Mouse (Mus musculus): ENCODE results near the gene Macrod1. TPM values are rescaled to one million over a fixed set of nuclear protein-coding genes. Genes with fewer than 3 reads are reported as not detected.

Gene Macrod1
- total RNA-seq, 2 experiments from 2014 or later = 32.4 to 35.0 TPM

- no peak for DNase-seq (ENCODE audit: low spot score in 2 of 2)
These were observed 168.6 kb downstream of the Macrod1 start for GRCm38 (mm10) chr19:7225096-7225690.

GRCm38 (mm10) chr19:7226511-7226914, 169.9 kb downstream of the Macrod1 start:
- DNase-seq (ENCODE audit: low spot score in 2 of 2) = no peak

- DNase-seq (ENCODE audit: low spot score in 2 of 2) = peak; percentile 35 to 68
These were observed 178.1 kb downstream of the Macrod1 start for GRCm38 (mm10) chr19:7234537-7235221.

- DNase-seq (ENCODE audit: low spot score in 2 of 2) = no peak
These were observed 178.9 kb downstream of the Macrod1 start for GRCm38 (mm10) chr19:7235461-7235860.

GRCm38 (mm10) chr19:7236011-7236410, 179.4 kb downstream of the Macrod1 start:
- no peak for DNase-seq (ENCODE audit: low spot score in 2 of 2)

GRCm38 (mm10) chr19:7236742-7237141, 180.1 kb downstream of the Macrod1 start:
- DNase-seq (ENCODE audit: low spot score in 2 of 2) = no peak

GRCm38 (mm10) chr19:7239574-7239973, 183.0 kb downstream of the Macrod1 start:
- DNase-seq (ENCODE audit: low spot score in 2 of 2) = no peak

GRCm38 (mm10) chr19:7240291-7240690, 183.7 kb downstream of the Macrod1 start:
- no peak for DNase-seq (ENCODE audit: low spot score in 2 of 2)

- peak; percentile 80 to 82 for DNase-seq (ENCODE audit: low spot score in 2 of 2)
These were observed 184.4 kb downstream of the Macrod1 start, which contains the start of gene Naa40 for GRCm38 (mm10) chr19:7240782-7241690. TSS of gene Naa40 (minus strand) at chr19:7241183.

- DNase-seq (ENCODE audit: low spot score in 2 of 2) = no peak
These were observed 189.4 kb downstream of the Macrod1 start for GRCm38 (mm10) chr19:7246021-7246420.

Other genes with a start within 250 kb of the Macrod1 start
- gene Rps6ka4, start 216.2 kb upstream of the Macrod1 start, total RNA-seq (2021) = 10 to 100 TPM; 26.9 to 33.4 TPM
- 1 to 10 TPM; 1.5 to 2.0 TPM for gene Ccdc88b, start 198.6 kb upstream of the Macrod1 start, total RNA-seq (2021)
- 100 to 1,000 TPM in 1 of 2 experiments, 10 to 100 TPM in 1; 98.3 to 101 TPM for gene Trmt112, start 147.1 kb upstream of the Macrod1 start, total RNA-seq (2021)
- 100 to 1,000 TPM; 199 to 210 TPM for gene Prdx5, start 146.7 kb upstream of the Macrod1 start, total RNA-seq (2021)
- 10 to 100 TPM; 47.0 to 47.9 TPM for gene Esrra, start 135.0 kb upstream of the Macrod1 start, total RNA-seq (2021)
- gene Catsperz, start 131.4 kb upstream of the Macrod1 start, total RNA-seq (2021) = 1 to 10 TPM; 1.2 to 1.4 TPM
- under 1 TPM; 0.14 to 0.34 TPM for gene Kcnk4, start 122.3 kb upstream of the Macrod1 start, total RNA-seq (2021)
- 10 to 100 TPM; 51.5 to 54.8 TPM for gene Bad, start 114.9 kb upstream of the Macrod1 start, total RNA-seq (2021)
- 10 to 100 TPM; 41.2 to 43.8 TPM for gene Gpr137, start 114.3 kb upstream of the Macrod1 start, total RNA-seq (2021)
- gene Ppp1r14b, start 81.8 kb upstream of the Macrod1 start, total RNA-seq (2021) = 100 to 1,000 TPM; 292 to 312 TPM
- gene Plcb3, start 80.3 kb upstream of the Macrod1 start, total RNA-seq (2021) = 10 to 100 TPM; 63.7 to 66.2 TPM
- 10 to 100 TPM; 61.6 to 66.4 TPM for gene Fkbp2, start 76.3 kb upstream of the Macrod1 start, total RNA-seq (2021)
- 10 to 100 TPM; 88.6 to 89.2 TPM for gene Vegfb, start 69.2 kb upstream of the Macrod1 start, total RNA-seq (2021)
- 10 to 100 TPM; 35.3 to 37.6 TPM for gene Dnajc4, start 64.2 kb upstream of the Macrod1 start, total RNA-seq (2021)
- 10 to 100 TPM; 47.8 TPM for gene Nudt22, start 60.7 kb upstream of the Macrod1 start, total RNA-seq (2021)
- gene Trpt1, start 60.7 kb upstream of the Macrod1 start, total RNA-seq (2021) = 10 to 100 TPM; 15.3 to 16.6 TPM
- 10 to 100 TPM in 1 of 2 experiments, 1 to 10 TPM in 1; 8.7 to 11.3 TPM for gene Fermt3, start 37.3 kb upstream of the Macrod1 start, total RNA-seq (2021)
- gene Stip1, start 16.8 kb upstream of the Macrod1 start, total RNA-seq (2021) = 100 to 1,000 TPM; 115 to 117 TPM
- 1 to 10 TPM; 3.8 to 5.9 TPM for gene Flrt1, start 48.9 kb downstream of the Macrod1 start, total RNA-seq (2021)
- gene Otub1, start 149.5 kb downstream of the Macrod1 start, total RNA-seq (2021) = 100 to 1,000 TPM; 133 to 135 TPM
- gene Cox8a, start 160.8 kb downstream of the Macrod1 start, total RNA-seq (2021) = 100 to 1,000 TPM; 687 to 720 TPM
- gene Naa40, start 184.4 kb downstream of the Macrod1 start, total RNA-seq (2021) = 10 to 100 TPM; 47.1 to 48.3 TPM
- 10 to 100 TPM; 13.4 to 14.8 TPM for gene Rcor2, start 210.5 kb downstream of the Macrod1 start, total RNA-seq (2021)

All from adrenal gland, postnatal 4 days (tissue).